Mouse (Mus musculus): Measurements from ENCODE around the gene AI182371. TPM values are rescaled to one million over a fixed set of nuclear protein-coding genes. Genes with fewer than 3 reads are reported as not detected.

Gene AI182371
- total and polyA plus RNA-seq, 3 experiments: 0.56 to 0.74 (median 0.68) TPM

GRCm38 (mm10) chr2:35110521-35110920 lies 9.2 kb upstream of the AI182371 start:
- H3K27me3 ChIP-seq (replicated peaks): no peaks in the 10 kb centered on the region
- DNase-seq (ENCODE audit: extremely low read depth): peak; percentile 55
- peaks cover 14 to 32% of the 10 kb centered on the region in 2 experiments for H3K36me3 ChIP-seq (replicated peaks in 1 of 2; ENCODE audit: control insufficient read depth in 1 of 2, insufficient read depth in 1 of 2, low read length in 1 of 2)
- dilution Hi-C loops (cut with MboI; ENCODE audit: extremely low pct_ligation_motif_present, extremely low pct_unique_long_range_greater_than_20kb, low sequenced_read_pairs) (no loop called here), in situ Hi-C loops (cut with MboI; ENCODE audit: low pct_ligation_motif_present, low pct_unique_long_range_greater_than_20kb, low sequenced_read_pairs) (loop anchor here (25.0 kb wide), 1 partner anchor 323 kb away; the partner anchor contains the start of gene Rabepk)
- H3K4me2 ChIP-seq (ENCODE audit: insufficient read depth, low read depth, poor library complexity, severe bottlenecking): peak overlapping the region; percentile 100
- TF ChIP-seq IRF4 (IDR thresholded peaks at IDR 0.05; ENCODE audit: low read depth, low read length): peak; percentile 69
- peak; percentile 34; the same call in 1 of the 2 replicates for TF ChIP-seq MEF2A (IDR thresholded peaks at IDR 0.05; ENCODE audit: borderline replicate concordance, low read depth, low read length)
- TF ChIP-seq SIN3A (IDR thresholded peaks at IDR 0.05; ENCODE audit: low read length): peak; percentile 33; the same call in 1 of the 2 replicates
- no peak for TF ChIP-seq PAX5 (IDR thresholded peaks at IDR 0.05; ENCODE audit: low read length)
- 0 out of 2 replicates have a peak, but pooled peaks have one; percentile 15 for TF ChIP-seq MXI1 (IDR thresholded peaks at IDR 0.05; ENCODE audit: low read depth, low read length)
- TF ChIP-seq MAFK (IDR thresholded peaks at IDR 0.05; ENCODE audit: insufficient replicate concordance, low read length): no peak
- TF ChIP-seq ZNF384 (IDR thresholded peaks at IDR 0.05; ENCODE audit: low read depth, low read length): peak; percentile 63; the same call in 1 of the 2 replicates
- TF ChIP-seq CTCF (conservative IDR thresholded peaks at IDR 0.05 in 1 of 2, IDR thresholded peaks at IDR 0.05 in 1 of 2; ENCODE audit: low read depth in 2 of 2, low read length in 2 of 2): no peak
- 0 out of 2 replicates have a peak, but pooled peaks have one; percentile 30 for TF ChIP-seq CHD1 (IDR thresholded peaks at IDR 0.05; ENCODE audit: low read depth, low read length)
- 0 out of 2 replicates have a peak, but pooled peaks have one; percentile 12 for TF ChIP-seq TBP (conservative IDR thresholded peaks at IDR 0.05; ENCODE audit: low read depth, low read length)
- peaks cover 35% of the 10 kb centered on the region for H3K79me2 ChIP-seq (replicated peaks; ENCODE audit: control insufficient read depth, extremely low read depth, insufficient read depth, poor library complexity, severe bottlenecking)
- H3K4me3 ChIP-seq (replicated peaks in 1 of 3; ENCODE audit: low read depth in 2 of 3, low read length in 2 of 3, poor library complexity in 1 of 3): peak overlapping the region; percentile 66 to 76 (median 66)
- no peaks in the 10 kb centered on the region for H3K9me3 ChIP-seq (replicated peaks; ENCODE audit: low read length)
- peaks cover 0 to 33% of the 10 kb centered on the region in 2 experiments; a peak in 2 of 4 replicates for H3K4me1 ChIP-seq (ENCODE audit: control insufficient read depth in 1 of 2, insufficient read depth in 2 of 2)
- peak overlapping the region; percentile 67 for H3K27ac ChIP-seq (ENCODE audit: insufficient read depth, low read depth)
- peak overlapping the region; percentile 76 for H3K9ac ChIP-seq (ENCODE audit: insufficient read depth, low read depth)

DNA sequence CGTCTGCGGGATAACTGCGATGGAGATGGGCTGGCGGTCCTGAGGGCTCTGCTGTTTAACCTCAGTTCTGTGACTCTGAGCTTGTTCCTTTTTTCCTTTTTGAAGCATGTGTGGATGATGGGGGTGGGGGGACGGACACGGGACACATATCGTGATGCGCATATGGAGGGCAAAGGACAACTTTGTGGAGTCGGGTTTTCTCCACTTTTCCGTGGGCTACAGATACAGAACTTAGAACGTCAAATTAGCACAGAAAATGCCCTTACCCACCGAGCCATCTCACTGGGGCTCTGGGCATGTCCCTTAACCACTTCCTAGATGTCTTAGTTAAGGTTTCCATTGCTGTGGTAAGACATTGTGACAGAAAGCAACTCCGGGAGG lies 8.6 kb upstream of the AI182371 start:
- H3K9ac ChIP-seq (ENCODE audit: insufficient read depth, low read depth): peak overlapping the region; percentile 76
- H3K4me2 ChIP-seq (ENCODE audit: insufficient read depth, low read depth, poor library complexity, severe bottlenecking): peak overlapping the region; percentile 100
- DNase-seq (ENCODE audit: extremely low read depth): peak; percentile 66
- peaks cover 0 to 32% of the 10 kb centered on the region in 2 experiments; a peak in 2 of 4 replicates for H3K4me1 ChIP-seq (ENCODE audit: control insufficient read depth in 1 of 2, insufficient read depth in 2 of 2)
- H3K4me3 ChIP-seq (replicated peaks in 1 of 3; ENCODE audit: low read depth in 2 of 3, low read length in 2 of 3, poor library complexity in 1 of 3): peak overlapping the region; percentile 66 to 93 (median 76)
- TF ChIP-seq MAX (IDR thresholded peaks at IDR 0.05; ENCODE audit: low read length) (peak; percentile 73), ETS1 (conservative IDR thresholded peaks at IDR 0.05; ENCODE audit: low read depth, low read length) (0 out of 2 replicates have a peak, but pooled peaks have one; percentile 8), RCOR1 (conservative IDR thresholded peaks at IDR 0.05; ENCODE audit: low read depth, low read length) (no peak), ZMIZ1 (IDR thresholded peaks at IDR 0.05; ENCODE audit: low read depth, low read length) (0 out of 2 replicates have a peak, but pooled peaks have one; percentile 7), MYC (IDR thresholded peaks at IDR 0.05; ENCODE audit: low read depth, low read length) (peak; percentile 87), NRF1 (IDR thresholded peaks at IDR 0.05; ENCODE audit: low read depth, low read length) (peak; percentile 19; the same call in 1 of the 2 replicates), RAD21 (IDR thresholded peaks at IDR 0.05; ENCODE audit: low read depth, low read length) (no peak), MAZ (IDR thresholded peaks at IDR 0.05; ENCODE audit: low read depth, low read length) (peak; percentile 18; the same call in 1 of the 2 replicates), MEF2A (IDR thresholded peaks at IDR 0.05; ENCODE audit: borderline replicate concordance, low read depth, low read length) (0 out of 2 replicates have a peak, but pooled peaks have one; percentile 7), MXI1 (IDR thresholded peaks at IDR 0.05; ENCODE audit: low read depth, low read length) (peak; percentile 78)
- peaks cover 11 to 25% of the 10 kb centered on the region in 2 experiments for H3K36me3 ChIP-seq (replicated peaks in 1 of 2; ENCODE audit: control insufficient read depth in 1 of 2, insufficient read depth in 1 of 2, low read length in 1 of 2)
- dilution Hi-C loops (cut with MboI; ENCODE audit: extremely low pct_ligation_motif_present, extremely low pct_unique_long_range_greater_than_20kb, low sequenced_read_pairs) (no loop called here), in situ Hi-C loops (cut with MboI; ENCODE audit: low pct_ligation_motif_present, low pct_unique_long_range_greater_than_20kb, low sequenced_read_pairs) (loop anchor here (5.0 to 25.0 kb wide), 3 partner anchors 58 to 323 kb away; partner anchors contain the start of genes Rabepk and Traf1)
- peaks cover 35% of the 10 kb centered on the region for H3K79me2 ChIP-seq (replicated peaks; ENCODE audit: control insufficient read depth, extremely low read depth, insufficient read depth, poor library complexity, severe bottlenecking)
- no peaks in the 10 kb centered on the region for H3K27me3 ChIP-seq (replicated peaks)
- H3K9me3 ChIP-seq (replicated peaks; ENCODE audit: low read length): no peaks in the 10 kb centered on the region
- H3K27ac ChIP-seq (ENCODE audit: insufficient read depth, low read depth): peak overlapping the region; percentile 92

Measured in CH12.LX (cell line).